Mouse (Mus musculus): ENCODE data around the gene Cyp2r1. TPM values are rescaled to one million over a fixed set of nuclear protein-coding genes. Genes with fewer than 3 reads are reported as not detected.

Gene Cyp2r1
- polyA plus RNA-seq, 1 experiment from 2014 or later: 1.9 TPM

GRCm38 (mm10) chr7:114536179-114536578 is 26.6 kb downstream of the Cyp2r1 start:
- peaks cover 10% of the 10 kb centered on the region for H3K36me3 ChIP-seq (ENCODE audit: control insufficient read depth, insufficient read depth, low read length)
- H3K4me1 ChIP-seq (ENCODE audit: control insufficient read depth in 2 of 2, insufficient read depth in 2 of 2, low read length in 2 of 2): no peaks in the 10 kb centered on the region
- no peak overlapping the region for H3K4me2 ChIP-seq (ENCODE audit: low read length)
- no peak overlapping the region for H3K9ac ChIP-seq (ENCODE audit: low read length)
- no peak overlapping the region for H3K27ac ChIP-seq (replicated peaks in 1 of 2; ENCODE audit: control insufficient read depth in 1 of 2, insufficient read depth in 1 of 2, low read depth in 2 of 2, low read length in 2 of 2)
- 97% methylated on average over 1 of the region's 1 CpGs for WGBS
- no peak overlapping the region for H3K4me3 ChIP-seq (ENCODE audit: control insufficient read depth in 1 of 2, insufficient read depth in 1 of 2, low read depth in 1 of 2, low read length in 2 of 2)
- H3K9me3 ChIP-seq (ENCODE audit: control insufficient read depth, low read length): no peaks in the 10 kb centered on the region
- H3K27me3 ChIP-seq (ENCODE audit: control insufficient read depth, insufficient read depth, low read length): no peaks in the 10 kb centered on the region
- no peak for ATAC-seq (ENCODE audit: insufficient number of reproducible peaks, insufficient read depth, low FRiP score, low read depth)

- no peak for ATAC-seq (ENCODE audit: insufficient number of reproducible peaks, insufficient read depth, low FRiP score, low read depth)
- Histone ChIP-seq H3K4me1 (ENCODE audit: control insufficient read depth in 2 of 2, insufficient read depth in 2 of 2, low read length in 2 of 2) (no peaks in the 10 kb centered on the region), H3K9me3 (ENCODE audit: control insufficient read depth, low read length) (no peaks in the 10 kb centered on the region), H3K36me3 (ENCODE audit: control insufficient read depth, insufficient read depth, low read length) (0 out of 2 replicates have a peak, but pooled peaks cover 4% of the 10 kb centered on the region), H3K27ac (replicated peaks in 1 of 2; ENCODE audit: control insufficient read depth in 1 of 2, insufficient read depth in 1 of 2, low read depth in 2 of 2, low read length in 2 of 2) (no peak overlapping the region), H3K9ac (ENCODE audit: low read length) (no peak overlapping the region), H3K4me2 (ENCODE audit: low read length) (no peak overlapping the region), H3K4me3 (ENCODE audit: control insufficient read depth in 1 of 2, insufficient read depth in 1 of 2, low read depth in 1 of 2, low read length in 2 of 2) (no peak overlapping the region), H3K27me3 (ENCODE audit: control insufficient read depth, insufficient read depth, low read length) (no peaks in the 10 kb centered on the region)
- WGBS: 76% methylated on average over 1 of the region's 1 CpGs
These were observed 36.5 kb downstream of the Cyp2r1 start for GRCm38 (mm10) chr7:114526245-114526644.

DNA sequence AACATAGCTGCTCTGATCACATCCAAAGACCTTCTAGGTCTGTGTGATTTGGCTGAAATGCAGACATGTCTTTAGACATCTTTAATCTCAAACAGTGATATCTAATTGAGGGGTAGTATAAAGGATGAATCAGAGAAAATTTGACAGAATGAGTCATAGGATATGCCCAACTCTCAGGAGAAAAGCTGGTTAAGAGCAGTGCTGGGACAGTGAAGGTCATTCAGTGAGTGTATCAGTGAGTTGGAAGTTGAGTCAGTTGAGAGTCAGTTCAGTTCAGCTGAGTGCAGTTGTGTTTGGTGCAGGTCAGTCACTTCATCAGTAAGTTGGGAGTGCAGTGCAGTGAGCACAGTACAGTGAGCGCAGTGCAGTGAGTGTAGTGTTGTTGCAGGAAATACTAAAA is 42.6 kb downstream of the Cyp2r1 start:
- WGBS: 100% methylated on average over 1 of the region's 1 CpGs
- ATAC-seq (ENCODE audit: insufficient number of reproducible peaks, insufficient read depth, low FRiP score, low read depth): no peak
- 0 out of 2 replicates have a peak, but pooled peaks cover 4% of the 10 kb centered on the region for H3K36me3 ChIP-seq (ENCODE audit: control insufficient read depth, insufficient read depth, low read length)
- H3K4me3 ChIP-seq (ENCODE audit: control insufficient read depth in 1 of 2, insufficient read depth in 1 of 2, low read depth in 1 of 2, low read length in 2 of 2): no peak overlapping the region
- H3K4me2 ChIP-seq (ENCODE audit: low read length): no peak overlapping the region
- no peaks in the 10 kb centered on the region for H3K9me3 ChIP-seq (ENCODE audit: control insufficient read depth, low read length)
- H3K27me3 ChIP-seq (ENCODE audit: control insufficient read depth, insufficient read depth, low read length): no peaks in the 10 kb centered on the region
- H3K4me1 ChIP-seq (ENCODE audit: control insufficient read depth in 2 of 2, insufficient read depth in 2 of 2, low read length in 2 of 2): no peaks in the 10 kb centered on the region
- H3K9ac ChIP-seq (ENCODE audit: low read length): no peak overlapping the region
- no peak overlapping the region for H3K27ac ChIP-seq (replicated peaks in 1 of 2; ENCODE audit: control insufficient read depth in 1 of 2, insufficient read depth in 1 of 2, low read depth in 2 of 2, low read length in 2 of 2)

- no peak overlapping the region for H3K4me2 ChIP-seq (ENCODE audit: low read length)
- H3K27me3 ChIP-seq (ENCODE audit: control insufficient read depth, insufficient read depth, low read length): no peaks in the 10 kb centered on the region
- 87% methylated on average over 2 of the region's 2 CpGs for WGBS
- H3K4me1 ChIP-seq (ENCODE audit: control insufficient read depth in 2 of 2, insufficient read depth in 2 of 2, low read length in 2 of 2): no peaks in the 10 kb centered on the region
- no peak overlapping the region for H3K9ac ChIP-seq (ENCODE audit: low read length)
- no peak for ATAC-seq (ENCODE audit: insufficient number of reproducible peaks, insufficient read depth, low FRiP score, low read depth)
- H3K36me3 ChIP-seq (ENCODE audit: control insufficient read depth, insufficient read depth, low read length): 0 out of 2 replicates have a peak, but pooled peaks cover 3% of the 10 kb centered on the region
- no peak overlapping the region for H3K27ac ChIP-seq (replicated peaks in 1 of 2; ENCODE audit: control insufficient read depth in 1 of 2, insufficient read depth in 1 of 2, low read depth in 2 of 2, low read length in 2 of 2)
- no peaks in the 10 kb centered on the region for H3K9me3 ChIP-seq (ENCODE audit: control insufficient read depth, low read length)
- H3K4me3 ChIP-seq (ENCODE audit: control insufficient read depth in 1 of 2, insufficient read depth in 1 of 2, low read depth in 1 of 2, low read length in 2 of 2): no peak overlapping the region
These were observed 53.9 kb downstream of the Cyp2r1 start for GRCm38 (mm10) chr7:114508879-114509278.

Other genes starting within 250 kb of the Cyp2r1 start
- 7.5 and 8.9 TPM in 2 replicates for gene Pde3b, start 147.7 kb downstream of the Cyp2r1 start, polyA plus RNA-seq (2014; fragmentation: Nextera tagmentation; extraction: Ambion mirVana)
- 6.0 and 8.7 TPM in 2 replicates for gene Calca, start 73.4 kb upstream of the Cyp2r1 start, polyA plus RNA-seq (2014; fragmentation: Nextera tagmentation; extraction: Ambion mirVana)
- gene Calcb, start 155.7 kb upstream of the Cyp2r1 start, polyA plus RNA-seq (2014; fragmentation: Nextera tagmentation; extraction: Ambion mirVana): not detected in 2 replicates
- 4.8 and 6.3 TPM in 2 replicates for gene Insc, start 180.7 kb upstream of the Cyp2r1 start, polyA plus RNA-seq (2014; fragmentation: Nextera tagmentation; extraction: Ambion mirVana)